Mouse (Mus musculus): ENCODE measurements around the gene Ackr4. TPM values are rescaled to one million over a fixed set of nuclear protein-coding genes. Genes with fewer than 3 reads are reported as not detected.

Gene Ackr4
- polyA plus RNA-seq, 1 experiment from 2014 or later = 0.23 TPM

GRCm38 (mm10) chr9:104088555-104088954 lies 38.2 kb downstream of the Ackr4 start:
- in situ Hi-C loops (cut with MboI; ENCODE audit: low pct_unique_long_range_greater_than_20kb) = no loop called here
- POLR2A ChIA-PET = interaction anchor here (0.7 to 1.3 kb wide), 3 partner anchors 11 to 41 kb away, joined by 3 to 6 read pairs (median 3); no protein-coding TSS in a partner anchor
- H3K27me3 ChIP-seq = no peaks in the 10 kb centered on the region
- no peak for TF ChIP-seq CTCF (IDR thresholded peaks at IDR 0.05)
- ATAC-seq = peak; percentile 54
- CTCF ChIA-PET = interaction anchor here (1.3 kb wide), 1 partner anchor 13 kb away, joined by 8 read pairs; no protein-coding TSS in a partner anchor
- DNase-seq (ENCODE audit: low read depth, low spot score) = no peak

- ChIA-PET CTCF (interaction anchor here (1.3 to 1.6 kb wide), 2 partner anchors 9 to 23 kb away, joined by 3 to 5 read pairs; no protein-coding TSS in a partner anchor), POLR2A (no interaction called here)
- in situ Hi-C loops (cut with MboI; ENCODE audit: low pct_unique_long_range_greater_than_20kb) = no loop called here
- ATAC-seq = no peak
- H3K27me3 ChIP-seq = no peaks in the 10 kb centered on the region
- TF ChIP-seq CTCF (IDR thresholded peaks at IDR 0.05) = no peak
- no peak for DNase-seq (ENCODE audit: low read depth, low spot score)
Measured at GRCm38 (mm10) chr9:104085730-104086429, 40.9 kb downstream of the Ackr4 start.

- DNase-seq (ENCODE audit: low read depth, low spot score) (no peak), ATAC-seq (no peak)
- ChIA-PET POLR2A (no interaction called here), CTCF (no interaction called here)
- in situ Hi-C loops (cut with MboI; ENCODE audit: low pct_unique_long_range_greater_than_20kb) = no loop called here
- TF ChIP-seq CTCF (IDR thresholded peaks at IDR 0.05) = no peak
- H3K27me3 ChIP-seq = no peaks in the 10 kb centered on the region
Measured at GRCm38 (mm10) chr9:104080038-104080437, 46.7 kb downstream of the Ackr4 start.

GRCm38 (mm10) chr9:104079379-104079778 lies 47.4 kb downstream of the Ackr4 start:
- no peak for ATAC-seq
- in situ Hi-C loops (cut with MboI; ENCODE audit: low pct_unique_long_range_greater_than_20kb) = loop anchor here (5.0 to 10.0 kb wide), 2 partner anchors 125 to 223 kb away; no protein-coding TSS in a partner anchor
- POLR2A ChIA-PET = no interaction called here

GRCm38 (mm10) chr9:104078780-104079179 lies 48.0 kb downstream of the Ackr4 start:
- POLR2A ChIA-PET = no interaction called here
- no peak for DNase-seq (ENCODE audit: low read depth, low spot score)
- in situ Hi-C loops (cut with MboI; ENCODE audit: low pct_unique_long_range_greater_than_20kb) = loop anchor here (5.0 to 10.0 kb wide), 2 partner anchors 126 to 224 kb away; no protein-coding TSS in a partner anchor
- no peak for ATAC-seq
- TF ChIP-seq CTCF (IDR thresholded peaks at IDR 0.05) = no peak
- no peaks in the 10 kb centered on the region for H3K27me3 ChIP-seq
- CTCF ChIA-PET = no interaction called here

More at GRCm38 (mm10) chr9:104079379-104079778, 47.4 kb downstream of the Ackr4 start:
- CTCF ChIA-PET = no interaction called here
- peak; percentile 57 for TF ChIP-seq CTCF (IDR thresholded peaks at IDR 0.05)
- DNase-seq (ENCODE audit: low read depth, low spot score) = no peak
- no peaks in the 10 kb centered on the region for H3K27me3 ChIP-seq

- no peak for DNase-seq (ENCODE audit: low read depth, low spot score)
- POLR2A ChIA-PET = no interaction called here
- no peak for ATAC-seq
- no peaks in the 10 kb centered on the region for H3K27me3 ChIP-seq
- peak; percentile 62 for TF ChIP-seq CTCF (IDR thresholded peaks at IDR 0.05)
- CTCF ChIA-PET = interaction anchor here (0.9 to 1.9 kb wide), 9 partner anchors 10 to 80 kb away, joined by 3 to 8 read pairs (median 3); partner anchors contain the start of genes Acad11 and Uba5
- in situ Hi-C loops (cut with MboI; ENCODE audit: low pct_unique_long_range_greater_than_20kb) = loop anchor here (5.0 to 10.0 kb wide), 2 partner anchors 129 to 226 kb away; no protein-coding TSS in a partner anchor
Measured at GRCm38 (mm10) chr9:104075808-104076207, 50.9 kb downstream of the Ackr4 start.

GRCm38 (mm10) chr9:104070863-104071604 lies 55.7 kb downstream of the Ackr4 start:
- ChIA-PET CTCF (no interaction called here), POLR2A (no interaction called here)
- TF ChIP-seq CTCF (IDR thresholded peaks at IDR 0.05) = no peak
- no peaks in the 10 kb centered on the region for H3K27me3 ChIP-seq
- in situ Hi-C loops (cut with MboI; ENCODE audit: low pct_unique_long_range_greater_than_20kb) = loop anchor here (10.0 kb wide), 1 partner anchor 134 kb away; no protein-coding TSS in a partner anchor
- DNase-seq (ENCODE audit: low read depth, low spot score) (no peak), ATAC-seq (no peak)

- TF ChIP-seq CTCF (IDR thresholded peaks at IDR 0.05) = no peak
- ChIA-PET CTCF (no interaction called here), POLR2A (no interaction called here)
- in situ Hi-C loops (cut with MboI; ENCODE audit: low pct_unique_long_range_greater_than_20kb) = loop anchor here (10.0 kb wide), 1 partner anchor 135 kb away; no protein-coding TSS in a partner anchor
- H3K27me3 ChIP-seq = no peaks in the 10 kb centered on the region
- ATAC-seq (no peak), DNase-seq (ENCODE audit: low read depth, low spot score) (no peak)
Measured at GRCm38 (mm10) chr9:104070241-104070640, 56.5 kb downstream of the Ackr4 start.

- no peak for DNase-seq (ENCODE audit: low read depth, low spot score)
- CTCF ChIA-PET = no interaction called here
- in situ Hi-C loops (cut with MboI; ENCODE audit: low pct_unique_long_range_greater_than_20kb) = no loop called here
- ATAC-seq = no peak
- POLR2A ChIA-PET = no interaction called here
- TF ChIP-seq CTCF (IDR thresholded peaks at IDR 0.05) = no peak
- H3K27me3 ChIP-seq = no peaks in the 10 kb centered on the region
Measured at GRCm38 (mm10) chr9:104064571-104064970, 62.2 kb downstream of the Ackr4 start.

- ATAC-seq (peak; percentile 79), DNase-seq (ENCODE audit: low read depth, low spot score) (peak; percentile 83)
- in situ Hi-C loops (cut with MboI; ENCODE audit: low pct_unique_long_range_greater_than_20kb) = no loop called here
- ChIA-PET CTCF (interaction anchor here (0.8 kb wide), 1 partner anchor 13 kb away, joined by 3 read pairs; no protein-coding TSS in a partner anchor), POLR2A (no interaction called here)
- no peaks in the 10 kb centered on the region for H3K27me3 ChIP-seq
- TF ChIP-seq CTCF (IDR thresholded peaks at IDR 0.05) = no peak
Measured at GRCm38 (mm10) chr9:104063244-104063961, 63.3 kb downstream of the Ackr4 start, which contains the start of gene Acad11. Acad11 (plus strand) TSS chr9:104063377.

All from Patski (cell line).